Mouse (Mus musculus): ENCODE data around the gene Klk1b5. TPM values are rescaled to one million over a fixed set of nuclear protein-coding genes. Genes with fewer than 3 reads are reported as not detected.
"Not testable (repeated sequence)": the region's sequence is repeated elsewhere in the genome, so short reads cannot be mapped to it uniquely, and the experiment has no call there.

Klk1b5 gene
- polyA plus RNA-seq, 1 experiment from 2014 or later, result not detected

GRCm38 (mm10) chr7:44240712-44241111 is 25.0 kb downstream of the Klk1b5 start:
- Histone ChIP-seq H3K36me3 (no peaks in the 10 kb centered on the region), H3K9ac (no peak overlapping the region), H3K27me3 (peaks cover 6% of the 10 kb centered on the region; the same call in 1 of the 2 replicates), H3K9me3 (no peaks in the 10 kb centered on the region), H3K27ac (no peak overlapping the region), H3K4me3 (no peak overlapping the region), H3K4me1 (replicated peaks) (peaks cover 9% of the 10 kb centered on the region), H3K4me2 (no peak overlapping the region)
- WGBS, result 65% methylated on average over 1 of the region's 1 CpGs
- no peak for ATAC-seq (ENCODE audit: low FRiP score)

- ATAC-seq (ENCODE audit: low FRiP score), result no peak
- Histone ChIP-seq H3K27me3 (peaks cover 6% of the 10 kb centered on the region; the same call in 1 of the 2 replicates), H3K4me3 (no peak overlapping the region), H3K36me3 (no peaks in the 10 kb centered on the region), H3K9ac (no peak overlapping the region), H3K4me2 (no peak overlapping the region), H3K27ac (no peak overlapping the region), H3K9me3 (no peaks in the 10 kb centered on the region), H3K4me1 (replicated peaks) (peaks cover 11% of the 10 kb centered on the region)
- 74% methylated on average over 2 of the region's 2 CpGs for WGBS
Measured at GRCm38 (mm10) chr7:44241163-44241562, 25.4 kb downstream of the Klk1b5 start.

- no peak overlapping the region for H3K4me2 ChIP-seq
- no peak overlapping the region for H3K9ac ChIP-seq
- peaks cover 28% of the 10 kb centered on the region for H3K4me1 ChIP-seq (replicated peaks)
- H3K27me3 ChIP-seq, result peaks cover 6% of the 10 kb centered on the region; the same call in 1 of the 2 replicates
- no peak for ATAC-seq (ENCODE audit: low FRiP score)
- H3K4me3 ChIP-seq, result no peak overlapping the region
- H3K27ac ChIP-seq, result no peak overlapping the region
- H3K9me3 ChIP-seq, result no peaks in the 10 kb centered on the region
- WGBS, result 42% methylated on average over 1 of the region's 1 CpGs
- H3K36me3 ChIP-seq, result peaks cover 11% of the 10 kb centered on the region
Measured at GRCm38 (mm10) chr7:44244080-44244479, 28.3 kb downstream of the Klk1b5 start.

- peak within 1 kb of the TSS; percentile 95 for H3K9ac ChIP-seq
- peak within 1 kb of the TSS; percentile 82 for H3K4me2 ChIP-seq
- peaks cover 39% of the 10 kb centered on the region for H3K4me1 ChIP-seq (replicated peaks)
- ATAC-seq (ENCODE audit: low FRiP score), result peak; percentile 85
- no peaks in the 10 kb centered on the region for H3K9me3 ChIP-seq
- H3K27ac ChIP-seq, result peak within 1 kb of the TSS; percentile 94
- peaks cover 33% of the 10 kb centered on the region for H3K36me3 ChIP-seq
- H3K27me3 ChIP-seq, result peaks cover 6% of the 10 kb centered on the region; the same call in 1 of the 2 replicates
- WGBS, result under 1% methylated on average over 62 of the region's 62 CpGs
- peak within 1 kb of the TSS; percentile 78 for H3K4me3 ChIP-seq
Measured at GRCm38 (mm10) chr7:44246055-44246983, 30.6 kb downstream of the Klk1b5 start, which contains the start of the genes 1700028J19Rik and 2410002F23Rik. Gene 1700028J19Rik, minus strand, starts transcription at chr7:44246695. Gene 2410002F23Rik, plus strand, starts transcription at chr7:44246722.

GRCm38 (mm10) chr7:44246984-44247470 is 31.3 kb downstream of the Klk1b5 start:
- whole genome bisulfite sequencing, result under 1% methylated on average over 23 of the region's 23 CpGs
- peak overlapping the region; percentile 82 for H3K4me2 ChIP-seq
- peaks cover 6% of the 10 kb centered on the region; the same call in 1 of the 2 replicates for H3K27me3 ChIP-seq
- peaks cover 36% of the 10 kb centered on the region for H3K36me3 ChIP-seq
- peaks cover 39% of the 10 kb centered on the region for H3K4me1 ChIP-seq (replicated peaks)
- peak overlapping the region; percentile 94 for H3K27ac ChIP-seq
- peak overlapping the region; percentile 78 for H3K4me3 ChIP-seq
- H3K9ac ChIP-seq, result peak overlapping the region; percentile 95
- ATAC-seq (ENCODE audit: low FRiP score), result peak; percentile 11
- no peaks in the 10 kb centered on the region for H3K9me3 ChIP-seq

GRCm38 (mm10) chr7:44247971-44248370 is 32.2 kb downstream of the Klk1b5 start:
- H3K9me3 ChIP-seq, result no peaks in the 10 kb centered on the region
- H3K4me1 ChIP-seq (replicated peaks), result peaks cover 48% of the 10 kb centered on the region
- H3K27me3 ChIP-seq, result peaks cover 6% of the 10 kb centered on the region; the same call in 1 of the 2 replicates
- H3K4me2 ChIP-seq, result peak overlapping the region; percentile 82
- no peak overlapping the region for H3K27ac ChIP-seq
- peak overlapping the region; percentile 78 for H3K4me3 ChIP-seq
- H3K9ac ChIP-seq, result peak overlapping the region; percentile 95
- H3K36me3 ChIP-seq, result peaks cover 46% of the 10 kb centered on the region
- no peak for ATAC-seq (ENCODE audit: low FRiP score)
- 97% methylated on average over 2 of the region's 2 CpGs for WGBS

GRCm38 (mm10) chr7:44249248-44249647 is 33.5 kb downstream of the Klk1b5 start:
- Histone ChIP-seq H3K9ac (no peak overlapping the region), H3K36me3 (peaks cover 58% of the 10 kb centered on the region), H3K4me3 (no peak overlapping the region), H3K27me3 (no peaks in the 10 kb centered on the region), H3K4me1 (replicated peaks) (peaks cover 50% of the 10 kb centered on the region), H3K4me2 (no peak overlapping the region), H3K27ac (no peak overlapping the region), H3K9me3 (no peaks in the 10 kb centered on the region)
- ATAC-seq (ENCODE audit: low FRiP score), result no peak
- 97% methylated on average over 4 of the region's 4 CpGs for WGBS

- H3K4me1 ChIP-seq (replicated peaks), result peaks cover 40% of the 10 kb centered on the region
- not testable (repeated sequence) for H3K4me2 ChIP-seq; H3K9ac ChIP-seq; H3K9me3 ChIP-seq; H3K27me3 ChIP-seq; H3K27ac ChIP-seq; H3K4me3 ChIP-seq; ATAC-seq (ENCODE audit: low FRiP score)
- 92% methylated on average over 17 of the region's 17 CpGs for WGBS
- H3K36me3 ChIP-seq, result peaks cover 63% of the 10 kb centered on the region
Measured at GRCm38 (mm10) chr7:44250732-44251275, 35.1 kb downstream of the Klk1b5 start.

- Histone ChIP-seq H3K36me3 (peaks cover 60% of the 10 kb centered on the region), H3K27me3 (no peaks in the 10 kb centered on the region), H3K9me3 (no peaks in the 10 kb centered on the region), H3K9ac (no peak overlapping the region; the same call in 1 of the 2 replicates), H3K27ac (no peak overlapping the region; the same call in 1 of the 2 replicates), H3K4me2 (no peak overlapping the region), H3K4me3 (no peak overlapping the region), H3K4me1 (replicated peaks) (peaks cover 31% of the 10 kb centered on the region)
- 76% methylated on average over 15 of the region's 15 CpGs for WGBS
- ATAC-seq (ENCODE audit: low FRiP score), result no peak
Measured at GRCm38 (mm10) chr7:44253023-44253616, 37.4 kb downstream of the Klk1b5 start.

- Histone ChIP-seq H3K36me3 (peaks cover 43% of the 10 kb centered on the region), H3K27me3 (no peaks in the 10 kb centered on the region), H3K4me1 (replicated peaks) (peaks cover 13% of the 10 kb centered on the region; the same call in 1 of the 2 replicates), H3K4me3 (no peak overlapping the region), H3K9ac (no peak overlapping the region), H3K27ac (no peak overlapping the region), H3K4me2 (no peak overlapping the region), H3K9me3 (no peaks in the 10 kb centered on the region)
- ATAC-seq (ENCODE audit: low FRiP score), result no peak
- WGBS, result 83% methylated on average over 6 of the region's 6 CpGs
Measured at GRCm38 (mm10) chr7:44254930-44255329, 39.2 kb downstream of the Klk1b5 start.

GRCm38 (mm10) chr7:44257278-44257677 is 41.5 kb downstream of the Klk1b5 start, which contains the start of gene Acp4:
Gene Acp4, minus strand, starts transcription at chr7:44257378.
- Histone ChIP-seq H3K4me2 (no peak within 1 kb of the TSS), H3K4me1 (replicated peaks) (0 out of 2 replicates have a peak, but pooled peaks cover 9% of the 10 kb centered on the region), H3K27me3 (peaks cover 13% of the 10 kb centered on the region), H3K27ac (no peak within 1 kb of the TSS), H3K9ac (no peak within 1 kb of the TSS), H3K4me3 (no peak within 1 kb of the TSS), H3K9me3 (no peaks in the 10 kb centered on the region), H3K36me3 (peaks cover 24% of the 10 kb centered on the region)
- WGBS, result 84% methylated on average over 4 of the region's 4 CpGs
- ATAC-seq (ENCODE audit: low FRiP score), result no peak

- Histone ChIP-seq H3K27me3 (peaks cover 23% of the 10 kb centered on the region), H3K4me3 (no peak overlapping the region), H3K4me2 (no peak overlapping the region), H3K36me3 (no peaks in the 10 kb centered on the region; the same call in 1 of the 2 replicates), H3K9me3 (no peaks in the 10 kb centered on the region), H3K9ac (no peak overlapping the region), H3K27ac (no peak overlapping the region), H3K4me1 (replicated peaks) (peaks cover 6% of the 10 kb centered on the region)
- ATAC-seq (ENCODE audit: low FRiP score), result no peak
- WGBS, result 76% methylated on average over 6 of the region's 6 CpGs
Measured at GRCm38 (mm10) chr7:44260410-44260809, 44.7 kb downstream of the Klk1b5 start.

Measured in hindbrain, embryonic 13.5 days (tissue).